Comparison of ENCODE assay signal across 19 mouse cellular contexts in genomic region chr3:145853713-145854112, GRCm38 (mm10).
DNase-seq lines count a peak whose midpoint lies in the region; ATAC-seq and TF ChIP-seq lines count a peak whose summit lies in the region.
"Had no signal": no experiment of that assay in that cellular context is flagged by ENCODE, and none has a peak within 500 bp of the region (broad histone marks: within the 10 kb centered on the region; RNA-seq: fewer than 3 reads in every experiment).

No protein-coding gene starts in this region.

- H3K4me3 ChIP-seq in forebrain, embryonic 10.5 days, result no peak overlapping the region
- no peak overlapping the region for H3K4me3 ChIP-seq in forebrain, postnatal 0 days (ENCODE audit: low read depth, low read length)
- no peak overlapping the region for H3K4me3 ChIP-seq in hindbrain, embryonic 13.5 days
- no peak overlapping the region for H3K4me3 ChIP-seq in hindbrain, embryonic 16.5 days (ENCODE audit: low read length)
- H3K4me3 ChIP-seq in midbrain, embryonic 13.5 days (replicated peaks), result no peak overlapping the region
- no peak overlapping the region for H3K4me3 ChIP-seq in midbrain, embryonic 15.5 days
- no peak overlapping the region for H3K4me3 ChIP-seq in neural tube, embryonic 14.5 days (ENCODE audit: low read depth, low read length)
- H3K4me3 ChIP-seq: embryonic facial prominence, embryonic 10.5 days; heart, embryonic 13.5 days had no signal

- no peak for TF ChIP-seq CTCF in forebrain, postnatal 0 days (IDR thresholded peaks at IDR 0.05; ENCODE audit: low read depth)

- no peak overlapping the region for H3K4me2 ChIP-seq in forebrain, postnatal 0 days (ENCODE audit: low read depth)
- no peak overlapping the region for H3K4me2 ChIP-seq in hindbrain, embryonic 13.5 days
- H3K4me2 ChIP-seq in hindbrain, embryonic 16.5 days (ENCODE audit: low read length), result no peak overlapping the region
- no peak overlapping the region for H3K4me2 ChIP-seq in midbrain, embryonic 13.5 days (replicated peaks)
- H3K4me2 ChIP-seq in midbrain, embryonic 15.5 days, result no peak overlapping the region
- H3K4me2 ChIP-seq in neural tube, embryonic 14.5 days (ENCODE audit: low read depth, low read length), result no peak overlapping the region
- H3K4me2 ChIP-seq: heart, embryonic 13.5 days; hindbrain, embryonic 14.5 days had no signal

- H3K9ac ChIP-seq in forebrain, postnatal 0 days, result no peak overlapping the region
- H3K9ac ChIP-seq in hindbrain, embryonic 13.5 days, result no peak overlapping the region
- H3K9ac ChIP-seq in hindbrain, embryonic 16.5 days (ENCODE audit: low read depth, low read length), result no peak overlapping the region
- no peak overlapping the region for H3K9ac ChIP-seq in midbrain, embryonic 13.5 days (replicated peaks)
- H3K9ac ChIP-seq in midbrain, embryonic 15.5 days, result no peak overlapping the region
- H3K9ac ChIP-seq in neural tube, embryonic 14.5 days (replicated peaks; ENCODE audit: low read depth, low read length), result no peak overlapping the region
- H3K9ac ChIP-seq: heart, embryonic 13.5 days; hindbrain, embryonic 14.5 days had no signal

- H3K27ac ChIP-seq in forebrain, embryonic 10.5 days, result peak overlapping the region; percentile 15; the same call in 1 of the 2 replicates
- H3K27ac ChIP-seq in forebrain, postnatal 0 days (ENCODE audit: low read depth, low read length), result no peak overlapping the region
- peak overlapping the region; percentile 65 for H3K27ac ChIP-seq in hindbrain, embryonic 13.5 days
- H3K27ac ChIP-seq in hindbrain, embryonic 16.5 days (ENCODE audit: low read depth, low read length), result no peak overlapping the region
- H3K27ac ChIP-seq in midbrain, embryonic 13.5 days, result peak overlapping the region; percentile 39; the same call in 1 of the 2 replicates
- no peak overlapping the region for H3K27ac ChIP-seq in midbrain, embryonic 15.5 days
- H3K27ac ChIP-seq in neural tube, embryonic 14.5 days (ENCODE audit: low read depth, low read length), result no peak overlapping the region
- H3K27ac ChIP-seq: embryonic facial prominence, embryonic 10.5 days; heart, embryonic 13.5 days had no signal

- ATAC-seq in forebrain, postnatal 0 days, result no peak
- no peak for ATAC-seq in hindbrain, embryonic 13.5 days (ENCODE audit: low FRiP score)
- no peak for ATAC-seq in hindbrain, embryonic 16.5 days
- ATAC-seq in midbrain, embryonic 13.5 days, result 0 out of 2 replicates have a peak, but pooled peaks have one; percentile 14
- ATAC-seq in midbrain, embryonic 15.5 days (replicated peaks), result no peak
- ATAC-seq in neural tube, embryonic 14.5 days (ENCODE audit: low read depth), result 0 out of 2 replicates have a peak, but pooled peaks have one; percentile 10
- ATAC-seq: CD4-positive, CD25-positive, alpha-beta regulatory T cell, adult 4 months had no signal

- no peak for DNase-seq in forebrain, embryonic 10.5 days (ENCODE audit: extremely low spot score, low spot score)
- DNase-seq in forebrain, postnatal 0 days, result no peak
- DNase-seq: adrenal gland, adult 8-10 months; adrenal gland, postnatal 36 days; B cell, adult 2 months; cerebellum, adult 2 months; cerebellum, postnatal 10 days; gastrocnemius, postnatal 14 days; heart, postnatal 36 days had no signal

- H3K27me3 ChIP-seq in forebrain, embryonic 10.5 days (ENCODE audit: poor library complexity, severe bottlenecking), result no peaks in the 10 kb centered on the region
- H3K27me3 ChIP-seq in forebrain, postnatal 0 days (ENCODE audit: insufficient read depth, low read length), result no peaks in the 10 kb centered on the region
- no peaks in the 10 kb centered on the region for H3K27me3 ChIP-seq in hindbrain, embryonic 13.5 days
- H3K27me3 ChIP-seq in hindbrain, embryonic 16.5 days (replicated peaks; ENCODE audit: control insufficient read depth, insufficient read depth, low read length), result no peaks in the 10 kb centered on the region
- no peaks in the 10 kb centered on the region for H3K27me3 ChIP-seq in midbrain, embryonic 13.5 days
- no peaks in the 10 kb centered on the region for H3K27me3 ChIP-seq in midbrain, embryonic 15.5 days (replicated peaks)
- H3K27me3 ChIP-seq in neural tube, embryonic 14.5 days (ENCODE audit: control insufficient read depth, insufficient read depth, low read length), result no peaks in the 10 kb centered on the region
- H3K27me3 ChIP-seq: heart, embryonic 13.5 days had no signal

- H3K4me1 ChIP-seq in forebrain, embryonic 10.5 days, result 0 out of 2 replicates have a peak, but pooled peaks cover 5% of the 10 kb centered on the region
- H3K4me1 ChIP-seq in forebrain, postnatal 0 days (ENCODE audit: insufficient read depth), result no peaks in the 10 kb centered on the region
- peaks cover 11% of the 10 kb centered on the region for H3K4me1 ChIP-seq in hindbrain, embryonic 13.5 days (replicated peaks)
- no peaks in the 10 kb centered on the region for H3K4me1 ChIP-seq in hindbrain, embryonic 16.5 days (ENCODE audit: control insufficient read depth, insufficient read depth, low read depth, low read length)
- peaks cover 9% of the 10 kb centered on the region for H3K4me1 ChIP-seq in midbrain, embryonic 13.5 days (replicated peaks)
- H3K4me1 ChIP-seq in midbrain, embryonic 15.5 days, result 0 out of 2 replicates have a peak, but pooled peaks cover 4% of the 10 kb centered on the region
- 0 out of 2 replicates have a peak, but pooled peaks cover 2% of the 10 kb centered on the region for H3K4me1 ChIP-seq in neural tube, embryonic 14.5 days (ENCODE audit: control insufficient read depth, insufficient read depth, low read length)
- H3K4me1 ChIP-seq: embryonic facial prominence, embryonic 10.5 days had no signal

- no peaks in the 10 kb centered on the region for H3K36me3 ChIP-seq in forebrain, embryonic 10.5 days (replicated peaks)
- H3K36me3 ChIP-seq in forebrain, postnatal 0 days (ENCODE audit: insufficient read depth), result no peaks in the 10 kb centered on the region
- no peaks in the 10 kb centered on the region for H3K36me3 ChIP-seq in hindbrain, embryonic 13.5 days
- no peaks in the 10 kb centered on the region for H3K36me3 ChIP-seq in hindbrain, embryonic 16.5 days (ENCODE audit: control insufficient read depth, insufficient read depth, low read length)
- peaks cover 5% of the 10 kb centered on the region; the same call in 1 of the 2 replicates for H3K36me3 ChIP-seq in midbrain, embryonic 13.5 days
- H3K36me3 ChIP-seq in midbrain, embryonic 15.5 days (replicated peaks), result no peaks in the 10 kb centered on the region
- H3K36me3 ChIP-seq in neural tube, embryonic 14.5 days (ENCODE audit: control insufficient read depth, insufficient read depth, low read length), result no peaks in the 10 kb centered on the region
- H3K36me3 ChIP-seq: embryonic facial prominence, embryonic 10.5 days; G1E had no signal

- H3K9me3 ChIP-seq in forebrain, embryonic 10.5 days, result peaks cover 8% of the 10 kb centered on the region; the same call in 1 of the 2 replicates
- 0 out of 2 replicates have a peak, but pooled peaks cover 7% of the 10 kb centered on the region for H3K9me3 ChIP-seq in forebrain, postnatal 0 days (ENCODE audit: low read length)
- H3K9me3 ChIP-seq in hindbrain, embryonic 13.5 days, result peaks cover 7% of the 10 kb centered on the region; the same call in 1 of the 2 replicates
- 0 out of 2 replicates have a peak, but pooled peaks cover 4% of the 10 kb centered on the region for H3K9me3 ChIP-seq in hindbrain, embryonic 16.5 days (ENCODE audit: control insufficient read depth, low read length)
- peaks cover 4% of the 10 kb centered on the region; the same call in 1 of the 2 replicates for H3K9me3 ChIP-seq in midbrain, embryonic 13.5 days
- H3K9me3 ChIP-seq in midbrain, embryonic 15.5 days, result no peaks in the 10 kb centered on the region
- H3K9me3 ChIP-seq in neural tube, embryonic 14.5 days (ENCODE audit: control insufficient read depth, low read length), result no peaks in the 10 kb centered on the region
- H3K9me3 ChIP-seq: G1E had no signal

- WGBS in forebrain, embryonic 10.5 days, result 96% methylated on average over 4 of the region's 4 CpGs
- 87% methylated on average over 4 of the region's 4 CpGs for WGBS in forebrain, postnatal 0 days
- WGBS in hindbrain, embryonic 13.5 days, result 76% methylated on average over 4 of the region's 4 CpGs
- 79% methylated on average over 4 of the region's 4 CpGs for WGBS in hindbrain, embryonic 16.5 days
- 75% methylated on average over 4 of the region's 4 CpGs for WGBS in midbrain, embryonic 13.5 days
- 78% methylated on average over 4 of the region's 4 CpGs for WGBS in midbrain, embryonic 15.5 days
- WGBS in neural tube, embryonic 14.5 days, result 69% methylated on average over 4 of the region's 4 CpGs

Comparison
In these comparisons a context has a peak if more than half of its experiments do, and no peak if none do; other contexts are left out.
1. H3K27ac ChIP-seq: peak in forebrain, embryonic 10.5 days (single experiment), hindbrain, embryonic 13.5 days (single experiment) and midbrain, embryonic 13.5 days (single experiment); none in forebrain, postnatal 0 days (single experiment), hindbrain, embryonic 16.5 days (single experiment), midbrain, embryonic 15.5 days (single experiment) and neural tube, embryonic 14.5 days (single experiment).
2. ATAC-seq: peak in midbrain, embryonic 13.5 days (single experiment) and neural tube, embryonic 14.5 days (single experiment); none in forebrain, postnatal 0 days (single experiment), hindbrain, embryonic 13.5 days (single experiment), hindbrain, embryonic 16.5 days (single experiment) and midbrain, embryonic 15.5 days (single experiment).